Mouse (Mus musculus) small intestine, adult 2 months (tissue): ENCODE measurements at regions not wholly inside any gene's neighbourhood (a gene's known extent, or its start where the extent isn't known, plus 50 kb on each side); places are given as distances from the start of the nearest gene placed in this dataset.
"Not testable (repeated sequence)": the region's sequence is repeated elsewhere in the genome, so short reads cannot be mapped to it uniquely, and the experiment has no call there.

ENCODE experiments used
- H3K27ac ChIP-seq: fragments of 200-500 bp; 2 replicates; pipeline ENCODE4 v1.5.1; 2012; ENCODE audit warnings: low read depth, low read length, control low read depth, inconsistent platforms; ENCODE audit not compliant: insufficient read depth
- H3K27me3 ChIP-seq: fragments of 200-500 bp; 2 replicates; pipeline ENCODE4 v1.6.1; 2012; ENCODE audit warnings: mild to moderate bottlenecking, moderate library complexity, low read length, inconsistent platforms; ENCODE audit not compliant: control insufficient read depth, insufficient read depth
- H3K36me3 ChIP-seq: fragments of 200-500 bp; 2 replicates; pipeline ENCODE4 v1.6.1; 2012; ENCODE audit warnings: mild to moderate bottlenecking, low read length, control low read depth, inconsistent platforms; ENCODE audit not compliant: control insufficient read depth, insufficient read depth
- H3K4me1 ChIP-seq: fragments of 200-500 bp; 2 replicates; pipeline ENCODE4 v1.6.1; 2012; ENCODE audit warnings: low read length, inconsistent platforms, mixed read lengths; ENCODE audit not compliant: control insufficient read depth, insufficient read depth, insufficient read length
- H3K4me3 ChIP-seq: fragments of 200-500 bp; 2 replicates; pipeline ENCODE4 v1.5.1; 2012; ENCODE audit warnings: low read depth, mild to moderate bottlenecking, control low read depth, inconsistent platforms, low read length, moderate library complexity
- CTCF ChIP-seq: fragments of 200-500 bp; IDR thresholded peaks from 2 replicates; pipeline ENCODE4 v1.5.1; 2012; ENCODE audit warnings: low read depth, mild to moderate bottlenecking, control low read depth, inconsistent platforms, low read length, moderate library complexity, mixed read lengths; ENCODE audit not compliant: insufficient replicate concordance, insufficient read length; ENCODE audit errors: extremely low read depth
- POLR2A ChIP-seq: fragments of 200-500 bp; IDR thresholded peaks from 2 replicates; pipeline ENCODE4 v1.6.1; 2012; ENCODE audit warnings: low read depth, mild to moderate bottlenecking, control low read depth, inconsistent platforms, low read length, moderate library complexity
- WGBS: fragments of 180-500 bp; shearing (Covaris S2); methylation state at CpG from one replicate; pipeline ENCODE4 v1.1.7; 2018; 5-methylcytosine and 5-hydroxymethylcytosine counted together

GRCm38 (mm10) chr1:185939914-185940313 is 177.2 kb downstream of the Lyplal1 start:
- Histone ChIP-seq H3K4me1 (no peaks in the 10 kb centered on the region), H3K27ac (no peak overlapping the region), H3K4me3 (no peak overlapping the region), H3K27me3 (no peaks in the 10 kb centered on the region), H3K36me3 (no peaks in the 10 kb centered on the region)
- TF ChIP-seq POLR2A (no peak), CTCF (no peak)
- WGBS: 51% methylated on average over 3 of the region's 3 CpGs

GRCm38 (mm10) chr1:185940511-185940910 is 176.6 kb downstream of the Lyplal1 start:
- no peaks in the 10 kb centered on the region for H3K4me1 ChIP-seq
- no peak overlapping the region for H3K27ac ChIP-seq
- TF ChIP-seq CTCF (no peak), POLR2A (no peak)
- H3K36me3 ChIP-seq: no peaks in the 10 kb centered on the region
- WGBS: 73% methylated on average over 1 of the region's 1 CpGs
- H3K27me3 ChIP-seq: no peaks in the 10 kb centered on the region
- H3K4me3 ChIP-seq: no peak overlapping the region

- no peak overlapping the region for H3K4me3 ChIP-seq
- WGBS: 81% methylated on average over 1 of the region's 1 CpGs
- H3K4me1 ChIP-seq: no peaks in the 10 kb centered on the region
- H3K27me3 ChIP-seq: no peaks in the 10 kb centered on the region
- H3K27ac ChIP-seq: no peak overlapping the region
- H3K36me3 ChIP-seq: no peaks in the 10 kb centered on the region
- TF ChIP-seq CTCF (no peak), POLR2A (no peak)
These were observed 165.9 kb downstream of the Lyplal1 start for GRCm38 (mm10) chr1:185951163-185951562.

- H3K27ac ChIP-seq, H3K4me3 ChIP-seq, H3K4me1 ChIP-seq, H3K27me3 ChIP-seq, H3K36me3 ChIP-seq: not testable (repeated sequence)
- 68% methylated on average over 1 of the region's 1 CpGs for WGBS
These were observed 161.3 kb downstream of the Lyplal1 start for GRCm38 (mm10) chr1:185955821-185956220.

- TF ChIP-seq CTCF: no peak
- no peak for TF ChIP-seq POLR2A
- no peak overlapping the region for H3K4me3 ChIP-seq
- no peaks in the 10 kb centered on the region for H3K27me3 ChIP-seq
- 69% methylated on average over 3 of the region's 3 CpGs for WGBS
- H3K4me1 ChIP-seq: no peaks in the 10 kb centered on the region
- H3K36me3 ChIP-seq: no peaks in the 10 kb centered on the region
- H3K27ac ChIP-seq: no peak overlapping the region
These were observed 159.6 kb downstream of the Lyplal1 start for GRCm38 (mm10) chr1:185957557-185957956.

- 82% methylated on average over 10 of the region's 10 CpGs for WGBS
- no peaks in the 10 kb centered on the region for H3K36me3 ChIP-seq
- no peak for TF ChIP-seq CTCF
- no peak for TF ChIP-seq POLR2A
- no peak overlapping the region for H3K27ac ChIP-seq
- H3K4me1 ChIP-seq: no peaks in the 10 kb centered on the region
- H3K4me3 ChIP-seq: no peak overlapping the region
- no peaks in the 10 kb centered on the region for H3K27me3 ChIP-seq
These were observed 158.8 kb downstream of the Lyplal1 start for GRCm38 (mm10) chr1:185958276-185958675.

- Histone ChIP-seq H3K27ac (no peak overlapping the region), H3K4me3 (no peak overlapping the region), H3K36me3 (no peaks in the 10 kb centered on the region), H3K27me3 (no peaks in the 10 kb centered on the region), H3K4me1 (no peaks in the 10 kb centered on the region)
- WGBS: 86% methylated on average over 3 of the region's 3 CpGs
- no peak for TF ChIP-seq CTCF
- TF ChIP-seq POLR2A: no peak
These were observed 154.5 kb downstream of the Lyplal1 start for GRCm38 (mm10) chr1:185962606-185963005.

GRCm38 (mm10) chr1:185963773-185964172 is 153.3 kb downstream of the Lyplal1 start:
- 93% methylated on average over 2 of the region's 2 CpGs for WGBS
- Histone ChIP-seq H3K27me3 (no peaks in the 10 kb centered on the region), H3K4me1 (no peaks in the 10 kb centered on the region), H3K4me3 (no peak overlapping the region), H3K36me3 (no peaks in the 10 kb centered on the region), H3K27ac (no peak overlapping the region)
- TF ChIP-seq CTCF (no peak), POLR2A (no peak)
